Mouse (Mus musculus): Measurements from ENCODE around the gene Gbf1.

DNA sequence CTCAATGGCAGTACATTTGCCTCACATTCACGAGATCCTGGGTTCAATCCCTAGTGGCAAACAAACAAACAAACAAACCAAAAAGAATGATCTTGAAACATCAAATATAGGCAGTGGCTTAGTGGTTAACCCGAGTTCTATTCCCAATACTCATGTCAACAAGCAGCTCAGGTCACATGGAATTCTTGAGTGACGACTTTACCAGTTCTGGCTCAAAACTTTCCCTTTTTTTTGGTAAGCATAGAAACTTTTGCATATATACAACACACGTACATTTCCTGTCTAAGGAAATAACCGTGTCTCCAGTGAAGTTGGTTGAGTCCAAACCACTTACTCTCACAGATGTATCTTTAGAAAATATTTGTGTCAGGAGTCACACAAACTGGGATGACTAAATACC, 20.2 kb downstream of the Gbf1 start:
- TF ChIP-seq CTCF (IDR thresholded peaks at IDR 0.05; ENCODE audit: extremely low read depth, insufficient read depth, low read length) (no peak), POLR2A (IDR thresholded peaks at IDR 0.05; ENCODE audit: extremely low read depth, insufficient read depth, low read length) (no peak)

Data from cortical plate, adult 2 months (tissue).